Mouse (Mus musculus): ENCODE measurements at regions not wholly inside any gene's neighbourhood (a gene's known extent, or its start where the extent isn't known, plus 50 kb on each side); places are given as distances from the start of the nearest gene placed in this dataset.

- H3K4me2 ChIP-seq (replicated peaks) = no peak overlapping the region
- no peaks in the 10 kb centered on the region for H3K36me3 ChIP-seq
- no peak overlapping the region for H3K9ac ChIP-seq
- H3K9me3 ChIP-seq = no peaks in the 10 kb centered on the region
- ATAC-seq (ENCODE audit: low FRiP score, low read depth) = no peak
- no peaks in the 10 kb centered on the region for H3K27me3 ChIP-seq
- no peaks in the 10 kb centered on the region for H3K4me1 ChIP-seq
- no peak overlapping the region for H3K27ac ChIP-seq
- no peak overlapping the region for H3K4me3 ChIP-seq
Measured at GRCm38 (mm10) chr5:54741440-54741839, 743.1 kb downstream of the Stim2 start.

- H3K4me1 ChIP-seq = 0 out of 2 replicates have a peak, but pooled peaks cover 2% of the 10 kb centered on the region
- H3K9me3 ChIP-seq = no peaks in the 10 kb centered on the region
- H3K9ac ChIP-seq = no peak overlapping the region
- 0 out of 2 replicates have a peak, but pooled peaks have one; percentile 57 for ATAC-seq (ENCODE audit: low FRiP score, low read depth)
- no peak overlapping the region for H3K27ac ChIP-seq
- H3K36me3 ChIP-seq = no peaks in the 10 kb centered on the region
- no peaks in the 10 kb centered on the region for H3K27me3 ChIP-seq
- H3K4me3 ChIP-seq = no peak overlapping the region
- 21% methylated on average over 2 of the region's 2 CpGs for WGBS
- H3K4me2 ChIP-seq (replicated peaks) = no peak overlapping the region
Measured at GRCm38 (mm10) chr5:54746973-54747372, 748.7 kb downstream of the Stim2 start.

GRCm38 (mm10) chr5:54753372-54753771, 755.1 kb downstream of the Stim2 start:
- no peak overlapping the region for H3K27ac ChIP-seq
- 57% methylated on average over 1 of the region's 1 CpGs for WGBS
- H3K4me3 ChIP-seq = no peak overlapping the region
- H3K4me2 ChIP-seq (replicated peaks) = no peak overlapping the region
- no peaks in the 10 kb centered on the region for H3K4me1 ChIP-seq
- H3K9ac ChIP-seq = no peak overlapping the region
- no peak for ATAC-seq (ENCODE audit: low FRiP score, low read depth)
- no peaks in the 10 kb centered on the region for H3K9me3 ChIP-seq
- H3K36me3 ChIP-seq = no peaks in the 10 kb centered on the region
- no peaks in the 10 kb centered on the region for H3K27me3 ChIP-seq

DNA sequence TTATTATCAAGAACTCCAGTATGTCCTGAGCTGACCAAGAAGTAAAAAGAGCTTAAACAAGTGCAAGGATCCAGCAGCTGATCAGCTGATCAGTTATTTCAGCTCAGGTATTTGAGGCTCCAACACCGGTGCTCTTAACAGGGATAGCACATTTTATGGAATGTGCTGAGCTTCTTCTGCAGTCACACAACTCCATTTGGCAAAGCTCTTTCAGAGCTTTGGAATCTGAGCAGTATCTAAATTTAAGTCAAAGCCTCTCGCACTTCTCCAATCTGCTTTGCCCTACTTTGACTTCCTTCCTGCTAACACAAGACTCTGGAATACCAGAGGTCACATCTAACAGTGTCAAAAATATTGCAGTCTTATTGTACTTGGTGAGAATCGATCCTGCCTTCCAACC, 761.4 kb downstream of the Stim2 start:
- Histone ChIP-seq H3K36me3 (no peaks in the 10 kb centered on the region), H3K9ac (no peak overlapping the region), H3K9me3 (no peaks in the 10 kb centered on the region), H3K27me3 (no peaks in the 10 kb centered on the region), H3K4me1 (no peaks in the 10 kb centered on the region), H3K27ac (no peak overlapping the region), H3K4me2 (replicated peaks) (no peak overlapping the region), H3K4me3 (no peak overlapping the region)
- 75% methylated on average over 3 of the region's 3 CpGs for WGBS
- no peak for ATAC-seq (ENCODE audit: low FRiP score, low read depth)

GRCm38 (mm10) chr5:54763019-54763418, 764.7 kb downstream of the Stim2 start:
- Histone ChIP-seq H3K4me1 (no peaks in the 10 kb centered on the region), H3K9ac (no peak overlapping the region), H3K27ac (no peak overlapping the region), H3K36me3 (no peaks in the 10 kb centered on the region), H3K4me3 (no peak overlapping the region), H3K4me2 (replicated peaks) (no peak overlapping the region), H3K27me3 (no peaks in the 10 kb centered on the region), H3K9me3 (no peaks in the 10 kb centered on the region)
- no peak for ATAC-seq (ENCODE audit: low FRiP score, low read depth)
- 63% methylated on average over 1 of the region's 1 CpGs for WGBS

GRCm38 (mm10) chr5:54796953-54797450, 798.7 kb downstream of the Stim2 start:
- H3K27me3 ChIP-seq = 0 out of 2 replicates have a peak, but pooled peaks cover 3% of the 10 kb centered on the region
- no peaks in the 10 kb centered on the region for H3K36me3 ChIP-seq
- ATAC-seq (ENCODE audit: low FRiP score, low read depth) = peak; percentile 85
- WGBS = 42% methylated on average over 6 of the region's 6 CpGs
- H3K9me3 ChIP-seq = no peaks in the 10 kb centered on the region
- H3K27ac ChIP-seq = no peak overlapping the region
- H3K4me1 ChIP-seq = no peaks in the 10 kb centered on the region
- H3K4me3 ChIP-seq = no peak overlapping the region
- no peak overlapping the region for H3K9ac ChIP-seq
- no peak overlapping the region for H3K4me2 ChIP-seq (replicated peaks)

DNA sequence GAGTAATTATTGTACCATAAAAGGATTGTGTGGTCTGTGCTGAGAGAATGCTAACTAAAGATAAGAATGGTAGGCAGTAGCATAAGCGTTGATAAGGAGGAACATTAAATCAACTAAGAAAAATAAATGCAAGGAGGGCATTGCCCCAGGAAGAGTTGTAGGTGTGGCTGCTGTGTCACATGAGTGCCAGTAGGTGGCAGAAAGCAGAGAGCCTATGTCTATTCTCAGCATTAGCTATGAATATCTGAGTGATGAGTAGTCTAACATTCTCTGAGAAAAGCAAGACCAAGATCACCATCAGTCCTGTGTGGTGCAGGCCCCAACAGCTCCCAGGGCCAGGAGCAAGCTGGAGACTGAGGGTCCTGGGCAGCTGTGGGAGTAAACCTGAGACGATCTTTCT, 828.8 kb downstream of the Stim2 start:
- Histone ChIP-seq H3K36me3 (no peaks in the 10 kb centered on the region), H3K4me1 (no peaks in the 10 kb centered on the region), H3K4me3 (no peak overlapping the region), H3K9ac (no peak overlapping the region), H3K27me3 (no peaks in the 10 kb centered on the region), H3K4me2 (replicated peaks) (no peak overlapping the region), H3K9me3 (no peaks in the 10 kb centered on the region), H3K27ac (no peak overlapping the region)
- 88% methylated on average over 2 of the region's 2 CpGs for WGBS
- no peak for ATAC-seq (ENCODE audit: low FRiP score, low read depth)

All from limb, embryonic 13.5 days (tissue).